Mouse (Mus musculus): ENCODE measurements around the gene Mageb18.
"Not testable (repeated sequence)": the region's sequence is repeated elsewhere in the genome, so short reads cannot be mapped to it uniquely, and the experiment has no call there.

Mageb18 gene

DNA sequence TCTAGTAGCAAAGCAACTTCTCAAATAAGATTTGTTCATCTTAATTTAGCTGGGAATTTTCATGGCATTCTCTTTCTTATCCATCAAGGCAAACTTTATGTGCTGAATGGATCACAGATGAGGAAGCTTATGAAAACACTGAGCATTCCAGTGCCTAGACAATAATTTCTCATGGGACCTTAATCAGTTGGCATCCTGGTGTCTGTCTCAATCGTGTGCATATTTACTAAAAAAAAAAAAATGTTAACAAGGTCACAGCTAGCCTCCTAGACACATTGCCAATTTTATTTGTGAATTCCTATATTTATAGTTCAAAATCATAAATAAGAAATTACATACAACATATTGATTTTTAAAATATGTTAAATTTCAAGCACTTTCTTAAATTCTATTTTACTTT, at the start of gene Mageb18:
Gene Mageb18, minus strand, starts transcription at position 101 of the 400 bp plus-strand sequence.
- DNase-seq: no peak

DNA sequence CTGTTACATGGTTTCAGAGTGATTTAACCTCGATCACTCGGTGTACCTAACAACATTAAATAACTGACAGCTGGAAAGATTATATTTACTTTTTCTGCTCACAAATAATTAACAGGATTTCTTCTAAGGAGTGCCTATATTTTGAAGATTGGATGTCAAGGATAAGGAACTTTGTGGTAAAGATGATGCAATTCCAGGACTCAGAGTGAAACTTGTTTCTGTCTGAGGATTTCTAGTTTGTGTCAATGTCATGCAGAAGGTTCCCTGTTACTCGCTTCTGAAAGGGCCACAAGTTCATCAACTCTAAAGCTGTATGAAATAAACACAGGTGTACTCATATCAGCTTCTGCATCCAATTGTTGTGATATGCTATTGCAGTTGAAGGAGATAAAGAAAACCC, 13.4 kb upstream of the Mageb18 start:
- no peak for DNase-seq

DNA sequence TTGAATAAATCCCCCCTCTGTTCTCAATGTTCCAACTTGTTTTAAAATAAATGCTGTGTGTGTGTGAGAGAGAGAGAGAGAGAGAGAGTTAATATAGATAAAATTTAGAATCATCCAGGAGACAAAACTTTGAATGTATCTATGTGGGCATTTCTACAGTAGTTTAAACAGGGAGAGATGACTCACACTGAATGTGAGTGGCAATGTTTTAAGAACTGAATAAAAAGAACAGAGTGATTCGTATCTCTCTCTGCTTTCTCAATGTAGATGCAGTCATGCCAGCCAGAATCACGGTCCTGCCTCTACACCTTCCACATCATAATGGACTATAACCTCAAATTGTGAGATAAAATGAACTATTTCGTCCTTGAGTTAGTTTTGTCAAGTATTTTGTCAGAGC, 11.1 kb upstream of the Mageb18 start:
- no peak for DNase-seq

DNA sequence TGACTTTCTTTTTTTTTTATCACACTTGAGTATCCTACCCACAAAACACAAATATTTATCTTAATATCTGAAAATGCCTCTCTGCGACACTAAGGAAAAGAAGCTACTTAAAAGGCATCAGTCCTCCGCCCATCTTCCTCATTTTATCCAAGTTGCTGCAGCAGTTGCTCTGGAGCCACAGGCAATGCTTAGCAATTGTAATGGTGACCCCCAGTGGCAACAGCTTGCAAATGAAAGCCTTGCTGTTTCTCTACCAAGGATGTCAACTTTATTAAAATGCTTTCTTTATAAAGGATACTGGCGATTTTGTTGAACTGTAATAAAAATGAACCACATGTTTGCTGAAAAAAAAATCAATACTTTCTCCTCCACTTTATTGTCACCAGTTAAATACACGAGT, 2.0 kb downstream of the Mageb18 start:
- DNase-seq: no peak

DNA sequence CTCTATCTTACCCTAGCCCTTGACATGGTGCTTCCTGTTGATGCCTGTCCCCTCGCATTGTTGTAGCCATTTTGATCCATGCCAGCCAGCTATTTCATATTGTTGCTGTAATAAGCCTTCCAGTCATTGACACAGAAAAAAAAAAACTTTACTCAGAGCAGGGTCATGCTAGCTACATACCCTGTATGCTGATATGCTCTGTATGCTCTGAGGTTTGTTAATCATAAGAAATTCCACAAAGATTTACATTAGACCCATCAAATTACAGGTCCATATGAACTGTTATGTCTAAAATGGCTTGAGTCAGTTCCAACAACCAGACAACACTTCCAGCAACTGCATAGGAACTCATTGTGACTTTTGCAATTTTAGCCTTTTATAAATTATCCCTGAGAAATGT, 71.5 kb downstream of the Mageb18 start:
- no peak for DNase-seq

DNA sequence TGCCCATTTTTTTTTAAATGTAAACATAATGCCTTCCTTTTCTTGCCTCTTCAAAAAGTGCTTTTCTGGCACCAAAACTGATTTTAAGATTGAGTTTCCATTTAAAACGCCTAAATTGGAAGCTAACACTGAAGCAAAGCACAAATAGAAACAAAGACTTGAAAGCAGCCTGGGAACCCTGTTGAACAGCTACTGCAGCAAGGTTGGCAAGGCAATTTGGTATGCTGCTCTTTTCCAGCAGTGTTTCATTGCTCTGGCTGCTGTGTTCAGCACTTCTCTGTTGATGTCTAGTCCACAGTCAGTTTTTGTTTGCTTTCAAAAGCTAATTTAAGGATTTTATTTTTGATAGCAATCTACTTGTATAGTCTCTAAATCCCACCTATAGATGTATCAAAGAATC, 101.1 kb downstream of the Mageb18 start:
- DNase-seq: no peak

DNA sequence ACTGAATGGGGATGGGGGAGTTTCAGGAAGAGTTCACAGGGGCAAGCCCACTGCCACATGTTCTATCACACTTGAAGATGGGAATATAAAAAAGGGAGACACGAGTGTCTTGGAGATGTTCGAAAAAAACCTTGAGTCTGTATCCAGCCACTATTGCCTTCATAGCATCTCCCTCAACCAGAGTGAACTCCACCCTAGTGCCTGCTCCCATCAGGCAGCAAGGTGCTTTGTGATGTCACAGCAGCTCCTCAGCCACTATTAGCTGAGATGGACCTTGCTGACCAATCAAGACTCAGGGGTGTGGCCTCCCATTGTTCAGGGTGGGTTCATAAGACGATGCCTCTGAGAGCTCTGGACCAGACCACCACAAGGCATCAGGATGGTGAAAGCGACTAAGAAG, 109.7 kb downstream of the Mageb18 start, which contains the start of gene Gm5941:
Gene Gm5941, plus strand, starts transcription at position 301 of the 400 bp plus-strand sequence.
- not testable (repeated sequence) for DNase-seq

DNA sequence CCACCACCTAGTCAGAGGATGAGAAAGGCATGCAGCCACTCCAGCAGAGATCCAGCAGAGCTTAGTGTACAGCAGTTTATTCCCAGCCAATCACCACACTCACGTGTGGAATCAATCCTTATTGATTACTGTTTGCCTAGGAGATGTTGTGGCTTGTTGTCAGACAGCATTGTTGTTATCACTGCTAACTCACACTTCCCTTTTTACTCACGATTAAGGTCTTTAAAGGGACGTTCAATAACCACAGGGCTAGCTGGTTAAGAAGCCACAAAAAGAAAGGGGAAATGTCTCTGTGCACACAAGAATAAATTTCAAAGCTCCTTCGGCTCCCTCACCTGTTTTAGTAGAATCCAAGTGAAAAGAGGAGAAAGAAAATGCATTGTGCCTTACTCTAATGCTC, 134.6 kb downstream of the Mageb18 start:
- DNase-seq: no peak

DNA sequence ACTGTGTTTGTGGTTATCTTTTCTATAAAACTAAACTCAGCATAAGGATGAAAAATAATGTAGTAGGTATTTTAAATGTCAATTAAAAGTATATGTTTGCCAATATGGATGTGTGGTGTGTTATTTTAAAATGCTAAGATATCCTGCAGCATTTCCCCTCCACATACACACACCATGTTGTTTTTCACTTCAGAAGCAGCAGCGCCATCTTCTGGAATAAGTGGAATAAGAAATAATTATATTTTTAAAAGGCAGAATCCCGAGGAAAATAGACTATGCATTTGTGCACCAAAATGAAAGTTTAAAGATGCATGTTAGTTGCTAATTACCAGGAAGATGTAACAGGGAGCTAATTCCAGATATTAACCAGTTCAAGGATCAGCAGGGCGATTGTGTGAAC, 138.9 kb downstream of the Mageb18 start:
- DNase-seq: no peak

DNA sequence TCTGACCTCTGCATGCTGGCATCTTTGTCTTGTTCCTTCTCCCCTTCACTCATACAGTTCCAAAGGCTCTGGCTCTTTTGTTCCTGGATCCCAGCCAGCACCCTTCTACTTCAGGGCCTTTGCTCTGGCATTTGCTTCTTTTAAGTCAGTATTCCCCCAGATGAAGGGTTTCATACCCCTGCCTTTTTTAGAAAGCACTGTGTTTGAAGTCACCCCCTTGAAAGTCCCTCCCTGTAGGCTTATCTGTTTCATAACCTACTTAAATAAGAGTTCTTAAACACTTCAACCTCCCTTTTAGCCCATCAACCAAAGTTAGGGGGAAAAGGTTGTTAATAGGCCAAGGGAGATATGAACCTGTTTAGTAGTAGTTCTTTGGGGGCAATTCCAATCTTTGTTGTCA, 212.0 kb downstream of the Mageb18 start:
- no peak for DNase-seq

DNA sequence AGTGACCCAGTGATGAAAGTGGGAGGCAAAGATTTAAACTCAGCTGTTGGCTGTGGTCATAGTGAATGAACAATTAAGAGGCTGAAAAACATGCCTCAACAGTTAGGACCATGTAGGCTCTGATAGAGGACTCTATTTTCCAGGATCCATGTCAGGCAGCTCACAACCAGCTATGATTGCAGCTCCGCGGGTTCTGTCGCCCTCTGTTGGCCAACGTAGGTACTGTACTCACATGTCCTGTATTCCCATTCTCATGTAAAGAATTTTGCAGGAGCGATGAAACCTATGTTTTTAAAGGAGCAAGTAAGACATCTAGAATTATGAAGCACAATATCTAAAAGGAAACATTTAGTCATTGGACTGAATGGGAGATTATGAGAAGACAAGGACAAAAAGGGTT, 256.4 kb downstream of the Mageb18 start:
- peak; percentile 33 for DNase-seq

DNA sequence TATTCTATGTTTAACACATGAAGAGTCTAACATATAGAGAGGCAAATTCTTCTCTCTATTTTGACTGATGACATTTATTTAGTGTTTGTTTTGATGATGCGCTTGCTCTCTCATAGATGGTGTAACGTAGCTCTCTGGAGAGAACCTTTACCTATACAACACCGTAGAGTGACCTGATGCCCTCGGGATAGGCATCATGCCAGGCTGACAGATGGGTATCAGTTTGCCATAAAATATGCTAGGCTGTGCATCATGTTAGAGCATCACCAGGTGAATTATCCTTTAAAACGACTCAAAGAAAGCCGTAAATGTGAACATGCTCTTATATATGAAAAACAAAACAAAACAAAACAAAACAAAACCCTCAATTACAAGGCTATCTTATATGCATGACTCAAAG, 258.5 kb downstream of the Mageb18 start:
- no peak for DNase-seq

DNA sequence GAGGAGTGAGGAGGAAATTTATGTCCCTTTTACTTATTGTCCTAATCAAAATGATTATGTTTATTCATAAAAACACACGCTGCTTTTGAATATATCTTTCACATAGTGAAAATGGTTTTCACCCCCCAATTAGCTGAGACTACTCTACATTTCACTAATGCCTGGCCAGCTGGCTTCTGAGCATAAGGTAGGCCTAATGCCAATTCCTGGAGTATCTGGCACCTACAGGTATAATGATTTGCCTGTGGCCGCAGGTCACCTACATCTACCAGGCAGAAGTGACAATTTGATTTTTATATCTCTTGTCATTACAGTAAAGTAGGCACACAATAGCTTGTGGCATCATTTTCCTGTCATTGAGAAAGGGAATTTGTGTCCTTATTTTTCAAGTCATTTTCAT, 259.8 kb downstream of the Mageb18 start:
- no peak for DNase-seq

DNA sequence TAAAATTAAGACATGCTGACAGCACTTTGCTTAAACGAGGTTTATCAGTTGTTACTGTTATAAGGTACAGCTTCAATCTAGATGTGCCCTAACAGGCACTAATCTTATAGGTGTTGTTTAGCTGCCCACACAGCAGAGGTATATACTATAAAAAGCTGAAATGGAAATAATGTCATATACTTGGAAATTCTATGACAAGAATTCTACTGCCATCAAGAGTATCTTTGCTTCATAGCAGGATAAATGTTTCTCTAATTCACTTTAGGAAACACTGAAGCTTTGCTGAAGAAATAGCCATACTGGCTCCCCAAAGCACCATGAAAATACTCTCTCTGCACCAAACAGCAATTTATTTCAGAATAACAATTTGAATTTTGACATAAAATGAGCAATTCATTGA, 265.9 kb downstream of the Mageb18 start:
- DNase-seq: no peak

DNA sequence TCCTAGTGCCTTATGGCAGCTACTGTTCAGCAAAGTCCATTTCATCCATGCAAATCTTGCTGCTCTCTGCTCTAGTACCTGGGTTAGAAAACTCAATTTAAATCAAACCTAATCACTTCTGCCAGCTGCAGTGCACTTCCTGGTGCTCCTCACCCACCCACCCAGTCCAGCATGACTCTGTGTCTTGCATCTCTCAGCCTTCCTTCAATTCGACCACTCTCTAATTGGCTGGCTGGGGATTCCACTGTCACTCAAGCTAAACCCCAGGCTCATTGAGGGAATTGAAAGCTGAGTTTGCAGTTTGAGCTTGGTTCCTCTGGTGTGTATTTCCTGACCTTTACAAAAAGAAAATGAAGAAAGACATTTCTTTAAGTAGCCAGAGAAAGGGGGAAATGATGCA, 275.8 kb downstream of the Mageb18 start:
- DNase-seq: no peak

DNA sequence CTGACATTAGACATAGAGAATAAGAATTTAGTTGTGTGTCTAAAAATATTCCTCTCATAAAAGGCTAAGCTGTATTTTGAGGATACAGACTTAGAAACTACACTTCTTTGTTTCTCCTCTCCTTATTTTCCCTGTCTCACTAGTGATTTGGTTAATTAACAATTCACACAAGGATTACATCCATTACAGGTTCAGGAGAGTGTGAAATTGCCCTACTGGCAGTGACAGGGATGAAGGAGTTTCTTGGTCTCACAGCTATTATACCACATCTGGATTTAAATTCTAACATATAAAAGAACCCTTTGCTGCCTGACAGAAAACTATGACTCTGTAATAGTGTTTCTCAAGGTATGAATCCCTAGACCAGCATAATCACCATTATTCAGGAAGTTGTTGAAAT, 318.8 kb downstream of the Mageb18 start:
- DNase-seq: no peak
